Mouse (Mus musculus): ENCODE measurements at regions not wholly inside any gene's neighbourhood (a gene's known extent, or its start where the extent isn't known, plus 50 kb on each side); places are given as distances from the start of the nearest gene placed in this dataset.

GRCm38 (mm10) chr16:47754671-47755070, 528.9 kb upstream of the Dppa4 start:
- DNase-seq (ENCODE audit: low spot score) = no peak

- DNase-seq (ENCODE audit: low spot score) = no peak
These were observed 525.2 kb upstream of the Dppa4 start for GRCm38 (mm10) chr16:47758296-47758695.

- peak; percentile 5 for DNase-seq (ENCODE audit: low spot score)
These were observed 517.8 kb upstream of the Dppa4 start for GRCm38 (mm10) chr16:47765742-47766141.

GRCm38 (mm10) chr16:47788515-47788914, 495.0 kb upstream of the Dppa4 start:
- DNase-seq (ENCODE audit: low spot score) = no peak

GRCm38 (mm10) chr16:47790666-47791065, 492.9 kb upstream of the Dppa4 start:
- DNase-seq (ENCODE audit: low spot score) = no peak

GRCm38 (mm10) chr16:47791456-47791855, 492.1 kb upstream of the Dppa4 start:
- DNase-seq (ENCODE audit: low spot score) = no peak

GRCm38 (mm10) chr16:47798838-47799237, 484.7 kb upstream of the Dppa4 start:
- DNase-seq (ENCODE audit: low spot score) = no peak

GRCm38 (mm10) chr16:47843169-47843568, 440.4 kb upstream of the Dppa4 start:
- no peak for DNase-seq (ENCODE audit: low spot score)

- no peak for DNase-seq (ENCODE audit: low spot score)
These were observed 431.9 kb upstream of the Dppa4 start for GRCm38 (mm10) chr16:47851631-47852030.

GRCm38 (mm10) chr16:47859840-47860239, 423.7 kb upstream of the Dppa4 start:
- DNase-seq (ENCODE audit: low spot score) = no peak

GRCm38 (mm10) chr16:47875258-47875657, 408.3 kb upstream of the Dppa4 start:
- DNase-seq (ENCODE audit: low spot score) = no peak

GRCm38 (mm10) chr16:47883476-47883875, 400.1 kb upstream of the Dppa4 start:
- no peak for DNase-seq (ENCODE audit: low spot score)

GRCm38 (mm10) chr16:47887019-47887418, 396.5 kb upstream of the Dppa4 start:
- no peak for DNase-seq (ENCODE audit: low spot score)

- no peak for DNase-seq (ENCODE audit: low spot score)
These were observed 382.7 kb upstream of the Dppa4 start for GRCm38 (mm10) chr16:47900785-47901184.

GRCm38 (mm10) chr16:47938000-47938399, 345.5 kb upstream of the Dppa4 start:
- DNase-seq (ENCODE audit: low spot score) = no peak
